Mouse (Mus musculus) bone marrow, adult 2 months (tissue): ENCODE data around the gene Prr9.

Experiments
- CTCF ChIP-seq: fragments of 200-500 bp; IDR thresholded peaks from 2 replicates; pipeline ENCODE4 v1.5.1; 2011; ENCODE audit warnings: low read length, control low read depth; ENCODE audit not compliant: control insufficient read depth, insufficient read depth
- POLR2A ChIP-seq: fragments of 200-500 bp; IDR thresholded peaks from 2 replicates; pipeline ENCODE4 v1.6.1; 2011; ENCODE audit warnings: low read depth, mild to moderate bottlenecking, control low read depth, low read length, borderline replicate concordance; ENCODE audit not compliant: control insufficient read depth

DNA sequence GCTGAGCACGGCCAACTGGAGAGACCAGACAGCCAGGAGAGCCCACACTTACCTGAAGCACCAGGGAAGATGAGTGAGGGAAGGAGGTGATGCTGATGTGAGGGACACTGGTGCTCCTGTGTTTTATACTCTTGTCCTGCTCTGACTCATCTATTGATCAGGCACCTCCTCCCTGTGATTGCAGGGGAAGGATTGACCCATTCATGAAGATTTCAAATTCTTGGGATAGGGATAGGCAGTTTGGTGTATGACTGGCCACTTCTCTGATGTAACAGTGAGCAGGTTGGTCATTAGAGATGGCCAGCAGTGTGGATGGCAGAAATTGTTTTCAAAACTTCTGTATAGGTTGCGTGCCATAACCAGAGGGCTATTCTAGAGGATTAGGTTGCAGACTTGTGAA, 40.7 kb downstream of the Prr9 start, which contains the start of gene Lor:
- TF ChIP-seq POLR2A = no peak
- no peak for TF ChIP-seq CTCF
